Mouse (Mus musculus) liver, embryonic 16.5 days (tissue): ENCODE measurements around the gene Gsdma3. TPM values are rescaled to one million over a fixed set of nuclear protein-coding genes. Genes with fewer than 3 reads are reported as not detected.
"Not testable (repeated sequence)": the region's sequence is repeated elsewhere in the genome, so short reads cannot be mapped to it uniquely, and the experiment has no call there.

ENCODE experiments used
- ATAC-seq: fragments of 200-750 bp; cut with Nextera tagmentation; 2 replicates; pipeline ENCODE4 v1.8.0; 2017; ENCODE audit warnings: low read depth, mild to moderate bottlenecking, moderate number of reproducible peaks, moderate library complexity
- H3K27ac ChIP-seq: fragments of 300-500 bp; sonication (generic); 2 replicates; pipeline ENCODE4 v1.5.1; 2014; ENCODE audit warnings: mild to moderate bottlenecking, low read length
- H3K27me3 ChIP-seq: fragments of 300-500 bp; sonication (generic); 2 replicates; pipeline ENCODE4 v1.6.1; 2014; ENCODE audit warnings: low read depth, low read length, mixed read lengths; ENCODE audit not compliant: control insufficient read depth, insufficient read depth
- H3K36me3 ChIP-seq: fragments of 300-500 bp; sonication (generic); 2 replicates; pipeline ENCODE4 v1.6.1; 2014; ENCODE audit warnings: mild to moderate bottlenecking; ENCODE audit not compliant: control insufficient read depth, insufficient read depth
- H3K4me1 ChIP-seq: fragments of 300-500 bp; sonication (generic); 2 replicates; pipeline ENCODE4 v1.6.1; 2014; ENCODE audit warnings: low read depth, low read length, mixed read lengths; ENCODE audit not compliant: control insufficient read depth
- H3K4me2 ChIP-seq: fragments of 300-500 bp; sonication (generic); 2 replicates; pipeline ENCODE4 v1.6.1; 2014; ENCODE audit warnings: low read depth, low read length, mixed read lengths
- H3K4me3 ChIP-seq: fragments of 300-500 bp; sonication (generic); 2 replicates; pipeline ENCODE4 v1.5.1; 2014; ENCODE audit warnings: low read depth, mild to moderate bottlenecking, low read length
- H3K9ac ChIP-seq: fragments of 300-500 bp; sonication (generic); 2 replicates; pipeline ENCODE4 v1.6.1; 2014; ENCODE audit warnings: low read depth, low read length
- H3K9me3 ChIP-seq: fragments of 300-500 bp; sonication (generic); replicated peaks from 2 replicates; pipeline ENCODE4 v1.6.1; 2016; ENCODE audit warnings: low read length; ENCODE audit not compliant: control insufficient read depth
- WGBS: fragments of 180-500 bp; shearing (Covaris S2); extraction: QIAGEN DNeasy Blood & Tissue Kit; methylation state at CpG from one replicate; pipeline ENCODE4 v1.1.7; 2014; ENCODE audit not compliant: insufficient replicate concordance; 5-methylcytosine and 5-hydroxymethylcytosine counted together
- polyA plus RNA-seq: library from polyadenylated mRNA; unstranded; fragments of >200 nt; fragmentation: Nextera tagmentation; extraction: Ambion mirVana; gene quantifications from 2 replicates; pipeline ENCODE4 v1.2.1, GENCODE M21; 2015

The Gsdma3 gene
- polyA plus RNA-seq, 1 experiment from 2014 or later: not detected

DNA sequence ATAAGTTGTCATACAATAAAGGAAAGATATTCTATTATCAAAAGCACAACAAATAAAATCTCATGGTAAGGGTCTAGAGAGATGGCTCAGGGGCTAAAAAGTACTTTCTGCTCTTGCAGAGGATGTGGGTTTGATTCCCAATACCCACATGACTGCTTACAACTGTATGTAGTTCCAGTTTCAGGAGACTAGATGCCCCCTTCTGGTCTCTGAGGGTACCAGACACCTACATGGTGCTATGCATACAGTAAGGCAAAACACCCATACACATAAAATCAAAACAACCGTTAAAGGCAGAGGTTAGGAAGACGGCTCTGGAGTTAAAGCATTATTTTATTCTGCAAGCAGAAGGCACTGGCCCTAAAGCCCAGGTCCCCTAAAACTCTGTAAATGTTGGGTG, 22.2 kb upstream of the Gsdma3 start:
- Histone ChIP-seq H3K36me3 (no peaks in the 10 kb centered on the region), H3K27ac (no peak overlapping the region), H3K4me3 (no peak overlapping the region), H3K9ac (no peak overlapping the region), H3K4me2 (no peak overlapping the region), H3K9me3 (no peaks in the 10 kb centered on the region), H3K4me1 (peaks cover 4% of the 10 kb centered on the region), H3K27me3 (peaks cover 31% of the 10 kb centered on the region)
- no peak for ATAC-seq
- WGBS: 53% methylated on average over 2 of the region's 2 CpGs

DNA sequence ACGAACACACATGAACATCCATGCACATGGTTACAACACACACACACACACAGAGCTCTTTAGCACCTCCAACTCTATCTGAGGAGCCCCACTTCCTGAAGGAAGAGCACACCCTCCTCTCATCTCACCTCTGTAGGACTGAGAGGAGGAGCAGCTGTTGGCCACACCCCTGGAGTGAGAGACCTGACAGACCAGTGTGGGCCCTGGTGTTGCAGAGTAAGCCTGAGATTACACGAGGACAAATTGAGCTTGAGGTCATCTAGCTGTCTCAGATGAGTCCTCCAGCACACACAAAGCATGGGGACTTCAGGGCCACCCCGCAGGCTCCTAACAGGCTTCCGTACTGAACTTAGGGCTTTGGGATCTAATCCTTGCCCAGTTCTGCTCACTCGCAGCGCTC, 21.2 kb upstream of the Gsdma3 start:
- H3K36me3 ChIP-seq, H3K4me2 ChIP-seq, H3K4me3 ChIP-seq, H3K4me1 ChIP-seq, H3K9me3 ChIP-seq, H3K27ac ChIP-seq, ATAC-seq, H3K9ac ChIP-seq: not testable (repeated sequence)
- 52% methylated on average over 6 of the region's 6 CpGs for WGBS
- peaks cover 21% of the 10 kb centered on the region for H3K27me3 ChIP-seq

DNA sequence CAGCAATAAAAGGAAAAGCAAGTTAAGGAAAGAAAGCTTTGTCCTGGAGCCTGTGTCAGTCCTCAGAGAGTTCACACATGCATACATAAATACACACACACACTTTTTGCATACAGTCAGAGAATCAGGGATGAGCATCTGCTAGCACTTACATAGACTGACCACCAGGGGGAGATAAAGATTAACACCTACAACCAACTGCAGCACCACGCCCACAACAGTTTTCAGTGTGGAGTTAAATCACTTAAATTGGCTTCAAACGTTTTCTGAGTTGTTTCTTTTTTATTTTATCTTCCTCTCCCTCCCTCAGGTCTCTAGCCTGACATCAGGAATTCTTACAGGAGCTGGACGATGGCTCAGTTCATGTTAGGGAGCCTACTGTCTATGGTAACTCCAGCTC, 19.4 kb upstream of the Gsdma3 start:
- H3K4me1 ChIP-seq: peaks cover 4% of the 10 kb centered on the region
- H3K4me3 ChIP-seq: no peak overlapping the region
- H3K27ac ChIP-seq: no peak overlapping the region
- H3K4me2 ChIP-seq: no peak overlapping the region
- no peaks in the 10 kb centered on the region for H3K36me3 ChIP-seq
- WGBS: 7% methylated on average over 3 of the region's 3 CpGs
- no peaks in the 10 kb centered on the region for H3K9me3 ChIP-seq
- H3K9ac ChIP-seq: no peak overlapping the region
- no peak for ATAC-seq
- peaks cover 4% of the 10 kb centered on the region; the same call in 1 of the 2 replicates for H3K27me3 ChIP-seq

DNA sequence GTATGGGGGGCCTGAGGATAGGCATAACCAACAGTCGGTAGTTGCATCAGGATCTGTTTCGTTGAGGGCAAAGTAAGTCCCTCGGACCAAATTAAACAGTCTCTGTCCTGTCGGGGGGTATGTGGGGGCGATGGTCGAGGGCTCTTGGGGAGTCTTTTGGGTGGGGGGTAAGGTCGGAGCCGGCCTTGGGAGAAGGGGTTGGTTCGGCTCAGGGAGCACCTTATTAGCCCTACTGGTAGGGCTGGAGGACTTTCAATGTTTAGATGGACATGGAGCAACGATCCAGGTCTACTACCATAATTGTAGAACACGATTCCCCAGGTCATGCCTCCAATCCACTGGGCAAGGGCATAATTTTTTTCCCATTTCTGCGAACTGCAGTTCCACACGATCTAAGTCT, 5.4 kb upstream of the Gsdma3 start:
- H3K4me2 ChIP-seq: no peak overlapping the region

DNA sequence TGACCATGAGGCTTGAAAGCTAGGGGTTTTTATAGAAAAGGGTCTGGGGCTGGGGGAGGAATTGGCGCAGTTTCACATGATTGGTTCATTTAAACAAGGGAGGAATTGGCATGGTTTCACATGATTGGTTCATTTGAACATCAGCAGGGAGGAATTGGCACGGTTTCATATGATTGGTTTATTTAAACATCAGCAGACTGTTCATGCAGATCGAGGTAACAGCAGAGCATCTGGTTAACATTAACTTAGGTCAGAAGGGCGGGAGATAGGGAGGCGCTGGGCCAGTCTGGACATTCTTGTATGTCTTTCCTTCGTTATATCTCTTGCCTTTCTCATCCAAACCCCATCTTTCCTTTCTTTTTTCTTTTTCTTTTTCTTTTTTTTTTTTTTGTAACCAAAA, 2.2 kb upstream of the Gsdma3 start:
- not testable (repeated sequence) for H3K4me2 ChIP-seq, H3K36me3 ChIP-seq, H3K9ac ChIP-seq, ATAC-seq, H3K27me3 ChIP-seq, H3K27ac ChIP-seq, H3K4me3 ChIP-seq, H3K9me3 ChIP-seq, H3K4me1 ChIP-seq
- 63% methylated on average over 6 of the region's 6 CpGs for WGBS

More for the DNA sequence above, 5.4 kb upstream of the Gsdma3 start:
- ATAC-seq: no peak
- Histone ChIP-seq H3K4me3 (no peak overlapping the region), H3K4me1 (no peaks in the 10 kb centered on the region), H3K36me3 (no peaks in the 10 kb centered on the region), H3K9me3 (no peaks in the 10 kb centered on the region), H3K9ac (no peak overlapping the region), H3K27me3 (no peaks in the 10 kb centered on the region), H3K27ac (no peak overlapping the region)
- 77% methylated on average over 13 of the region's 13 CpGs for WGBS

DNA sequence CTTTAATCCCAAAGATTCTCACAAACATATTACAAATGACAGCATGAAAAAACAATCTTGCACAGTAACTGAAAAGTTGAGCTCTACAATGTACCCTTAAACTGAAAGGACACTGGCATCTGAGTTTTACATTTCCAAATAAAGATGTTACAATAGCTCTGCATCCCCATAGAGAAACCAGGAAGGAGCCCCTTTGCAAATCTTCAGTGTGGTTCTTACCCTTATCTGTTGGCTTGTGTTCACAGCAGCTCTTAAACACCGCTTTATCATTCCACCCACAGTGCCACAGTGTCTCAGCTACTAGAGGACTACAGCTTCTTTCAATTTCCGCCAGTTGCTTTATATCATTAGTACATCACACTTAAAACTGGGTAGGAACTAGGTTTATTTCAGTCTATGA, 1.8 kb upstream of the Gsdma3 start:
- not testable (repeated sequence) for H3K27me3 ChIP-seq, H3K4me3 ChIP-seq, H3K27ac ChIP-seq, ATAC-seq, H3K9ac ChIP-seq, H3K9me3 ChIP-seq, H3K4me2 ChIP-seq, H3K4me1 ChIP-seq, H3K36me3 ChIP-seq
- 44% methylated on average over 2 of the region's 2 CpGs for WGBS

DNA sequence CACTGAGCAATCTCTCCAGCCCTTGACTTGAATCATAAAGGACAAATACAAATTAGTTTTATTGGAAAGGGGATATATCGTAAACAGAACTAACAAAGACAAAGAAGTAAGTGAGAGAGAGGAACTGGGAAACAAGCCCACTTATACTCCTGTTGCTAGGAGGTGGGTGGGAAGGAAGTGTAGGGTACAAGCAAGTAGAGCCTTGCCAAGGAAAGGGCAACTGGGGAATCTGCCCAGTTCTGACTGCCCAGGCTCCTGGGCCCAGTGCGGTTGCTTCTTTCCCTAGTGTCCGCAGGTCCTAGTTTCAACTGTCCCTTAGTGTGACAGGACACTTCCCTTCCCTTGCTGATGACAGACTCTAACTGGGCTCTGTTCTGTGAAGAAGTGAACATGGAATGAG, 2.5 kb downstream of the Gsdma3 start:
- Histone ChIP-seq H3K9me3 (no peaks in the 10 kb centered on the region), H3K27ac (no peak overlapping the region), H3K4me3 (no peak overlapping the region), H3K4me2 (no peak overlapping the region), H3K36me3 (no peaks in the 10 kb centered on the region), H3K4me1 (no peaks in the 10 kb centered on the region), H3K27me3 (no peaks in the 10 kb centered on the region), H3K9ac (no peak overlapping the region)
- no peak for ATAC-seq
- 76% methylated on average over 3 of the region's 3 CpGs for WGBS

DNA sequence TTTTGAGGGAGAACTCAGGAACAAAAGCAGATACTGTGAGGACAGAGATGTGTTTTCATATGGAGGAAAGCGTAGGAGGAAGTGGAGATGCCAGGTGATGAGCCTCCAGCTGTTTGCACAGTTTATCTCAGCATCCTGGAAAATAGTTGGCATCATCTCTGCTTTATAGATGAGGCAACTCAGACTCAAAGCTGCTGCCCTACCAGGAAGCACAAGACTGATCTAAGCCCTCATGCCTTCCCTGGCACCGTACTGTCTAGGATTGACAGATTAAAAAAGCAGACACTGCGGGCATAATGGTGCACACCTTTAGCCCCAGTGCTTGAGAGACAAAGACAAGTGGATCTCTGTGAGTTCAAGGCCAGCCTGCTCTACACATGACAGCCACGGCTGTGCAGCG, 4.5 kb downstream of the Gsdma3 start:
- WGBS: 71% methylated on average over 5 of the region's 5 CpGs
- no peaks in the 10 kb centered on the region for H3K36me3 ChIP-seq
- H3K4me3 ChIP-seq: no peak overlapping the region
- no peak overlapping the region for H3K9ac ChIP-seq
- no peaks in the 10 kb centered on the region for H3K9me3 ChIP-seq
- H3K4me1 ChIP-seq: no peaks in the 10 kb centered on the region
- H3K27ac ChIP-seq: no peak overlapping the region
- no peaks in the 10 kb centered on the region for H3K27me3 ChIP-seq
- H3K4me2 ChIP-seq: no peak overlapping the region
- no peak for ATAC-seq

DNA sequence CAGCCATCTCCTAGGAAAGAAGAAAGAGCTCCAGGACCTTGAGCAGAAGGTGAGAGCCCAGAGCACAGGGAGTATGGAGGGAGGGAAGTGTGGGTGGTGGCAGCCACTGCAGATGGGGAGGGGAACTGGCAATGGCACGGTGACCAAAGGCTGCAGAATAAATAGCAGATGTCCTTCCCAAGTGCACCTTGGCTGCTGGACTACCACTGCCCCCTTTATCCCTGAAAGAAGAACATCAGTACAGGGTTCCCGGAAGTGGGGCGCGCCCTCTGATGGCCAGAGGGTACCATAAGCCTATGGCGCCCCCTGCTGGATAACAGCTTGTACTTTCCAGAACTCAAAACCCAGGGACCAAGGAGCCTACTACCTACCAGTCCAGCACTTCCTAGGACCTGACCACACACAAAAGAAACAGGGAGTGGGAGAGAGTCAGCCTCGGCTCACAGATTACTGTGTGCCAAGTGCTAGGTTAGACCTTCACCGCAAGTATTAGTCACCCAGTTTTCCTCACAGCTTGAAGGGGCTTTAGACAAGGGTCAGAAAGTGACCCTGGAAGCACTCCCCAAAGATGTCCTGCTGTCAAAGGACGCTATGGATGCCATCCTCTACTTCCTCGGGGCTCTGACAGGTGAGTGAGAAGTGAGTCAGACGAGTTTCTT, 9.3 kb downstream of the Gsdma3 start:
- not testable (repeated sequence) for H3K27me3 ChIP-seq, H3K27ac ChIP-seq, H3K9ac ChIP-seq, H3K9me3 ChIP-seq, H3K4me3 ChIP-seq, H3K36me3 ChIP-seq, H3K4me1 ChIP-seq, H3K4me2 ChIP-seq
- 19% methylated on average over 10 of the region's 10 CpGs for WGBS
- 0 out of 2 replicates have a peak, but pooled peaks have one; percentile 32 for ATAC-seq
